Mouse (Mus musculus): ENCODE results near the gene Armc8. TPM values are rescaled to one million over a fixed set of nuclear protein-coding genes. Genes with fewer than 3 reads are reported as not detected.

Armc8 gene
- total and polyA plus RNA-seq, 2 experiments from 2014 or later, result 18.5 to 22.5 TPM

DNA sequence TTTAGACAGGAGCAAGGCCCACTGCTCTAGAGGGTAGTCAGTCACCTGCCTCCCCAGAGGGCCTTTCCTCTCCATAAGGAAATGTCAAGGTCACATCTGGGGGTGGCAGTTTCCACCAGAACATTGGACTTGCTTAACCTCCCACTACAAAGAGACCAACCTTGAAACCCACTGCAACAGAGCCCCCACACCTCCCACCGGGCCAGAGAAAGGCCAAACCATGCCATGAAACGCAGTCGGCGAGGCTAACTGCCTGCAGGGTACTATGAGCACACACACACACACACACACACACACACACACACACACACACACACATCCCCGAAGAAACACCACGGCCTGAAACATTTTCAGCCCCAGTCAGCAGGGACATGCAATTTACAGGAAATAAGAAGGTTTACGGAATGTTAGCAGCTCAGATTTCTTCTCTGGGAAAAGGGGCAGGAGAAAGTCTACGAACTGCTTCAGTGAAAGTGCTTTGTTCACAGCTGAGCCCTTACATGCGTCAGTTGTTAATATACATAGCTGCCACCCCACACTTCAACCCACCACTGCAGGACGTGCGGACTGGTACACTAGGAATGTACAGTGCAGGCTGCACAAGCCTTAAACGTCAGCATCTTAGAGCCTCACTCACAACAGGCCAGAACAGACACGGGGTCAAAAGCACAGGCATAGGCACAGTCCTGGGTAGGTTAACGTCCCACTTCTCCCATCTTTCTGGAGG is 133.6 kb downstream of the Armc8 start:
- H3K4me2 ChIP-seq (ENCODE audit: low read depth, low read length), result peak overlapping the region; percentile 94
- DNase-seq (ENCODE audit: low spot score) (peak; percentile 33), ATAC-seq (ENCODE audit: insufficient read depth, low read depth) (peak; percentile 42)
- peak overlapping the region; percentile 86 for H3K27ac ChIP-seq (ENCODE audit: low read depth)
- H3K27me3 ChIP-seq (ENCODE audit: control insufficient read depth, insufficient read depth, low read length), result peaks cover 11% of the 10 kb centered on the region; the same call in 1 of the 2 replicates
- H3K36me3 ChIP-seq (replicated peaks; ENCODE audit: control insufficient read depth, insufficient read depth, low read length), result no peaks in the 10 kb centered on the region
- no peaks in the 10 kb centered on the region for H3K9me3 ChIP-seq (replicated peaks; ENCODE audit: control insufficient read depth, low read length)
- H3K4me1 ChIP-seq (ENCODE audit: control insufficient read depth, insufficient read depth), result peaks cover 5% of the 10 kb centered on the region; the same call in 1 of the 2 replicates
- no peak overlapping the region for H3K9ac ChIP-seq (replicated peaks; ENCODE audit: low read depth, low read length)
- 48% methylated on average over 14 of the region's 14 CpGs for WGBS
- peak overlapping the region; percentile 71 for H3K4me3 ChIP-seq (ENCODE audit: low read depth, low read length)
- TF ChIP-seq EP300 (IDR thresholded peaks at IDR 0.05; ENCODE audit: low read depth) (no peak), CTCF (IDR thresholded peaks at IDR 0.05; ENCODE audit: low read depth) (no peak)

- no peak for DNase-seq (ENCODE audit: low spot score)
- no peak for TF ChIP-seq CTCF (IDR thresholded peaks at IDR 0.05; ENCODE audit: low read depth)
- no peak for TF ChIP-seq EP300 (IDR thresholded peaks at IDR 0.05; ENCODE audit: low read depth)
- Histone ChIP-seq H3K4me1 (ENCODE audit: control insufficient read depth, insufficient read depth) (peaks cover 4% of the 10 kb centered on the region), H3K9ac (replicated peaks; ENCODE audit: low read depth, low read length) (no peak overlapping the region), H3K9me3 (replicated peaks; ENCODE audit: control insufficient read depth, low read length) (no peaks in the 10 kb centered on the region), H3K27me3 (ENCODE audit: control insufficient read depth, insufficient read depth, low read length) (0 out of 2 replicates have a peak, but pooled peaks cover under 1% of the 10 kb centered on the region), H3K36me3 (replicated peaks; ENCODE audit: control insufficient read depth, insufficient read depth, low read length) (no peaks in the 10 kb centered on the region), H3K27ac (ENCODE audit: low read depth) (no peak overlapping the region), H3K4me2 (ENCODE audit: low read depth, low read length) (no peak overlapping the region), H3K4me3 (ENCODE audit: low read depth, low read length) (no peak overlapping the region)
- 78% methylated on average over 4 of the region's 4 CpGs for WGBS
- ATAC-seq (ENCODE audit: insufficient read depth, low read depth), result no peak
Observed at GRCm38 (mm10) chr9:99432478-99432877, 136.2 kb downstream of the Armc8 start.

DNA sequence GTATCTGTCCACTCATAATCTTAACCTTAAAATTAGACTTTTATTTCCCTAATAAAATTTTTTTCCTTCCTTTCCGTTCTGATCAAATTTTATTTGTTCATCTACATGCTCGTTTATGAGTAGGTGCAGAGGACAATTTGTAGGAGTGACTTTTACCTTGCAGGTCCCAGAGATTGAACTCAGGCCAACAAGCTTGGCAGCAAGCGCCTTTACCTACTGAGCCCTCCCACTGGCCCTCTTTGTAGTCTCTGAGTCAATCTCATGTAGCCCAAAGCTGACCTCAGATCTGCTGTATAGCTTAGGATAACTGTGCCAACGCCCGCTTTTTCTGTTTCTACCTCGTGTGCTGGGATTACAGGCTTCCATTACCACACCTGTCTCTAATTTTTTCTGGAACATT is 136.7 kb downstream of the Armc8 start:
- DNase-seq (ENCODE audit: low spot score) (no peak), ATAC-seq (ENCODE audit: insufficient read depth, low read depth) (no peak)
- Histone ChIP-seq H3K27me3 (ENCODE audit: control insufficient read depth, insufficient read depth, low read length) (no peaks in the 10 kb centered on the region), H3K4me1 (ENCODE audit: control insufficient read depth, insufficient read depth) (no peaks in the 10 kb centered on the region; the same call in 1 of the 2 replicates), H3K27ac (ENCODE audit: low read depth) (no peak overlapping the region), H3K4me2 (ENCODE audit: low read depth, low read length) (no peak overlapping the region), H3K9ac (replicated peaks; ENCODE audit: low read depth, low read length) (no peak overlapping the region), H3K4me3 (ENCODE audit: low read depth, low read length) (no peak overlapping the region), H3K9me3 (replicated peaks; ENCODE audit: control insufficient read depth, low read length) (no peaks in the 10 kb centered on the region), H3K36me3 (replicated peaks; ENCODE audit: control insufficient read depth, insufficient read depth, low read length) (no peaks in the 10 kb centered on the region)
- TF ChIP-seq CTCF (IDR thresholded peaks at IDR 0.05; ENCODE audit: low read depth) (no peak), EP300 (IDR thresholded peaks at IDR 0.05; ENCODE audit: low read depth) (no peak)
- WGBS, result 84% methylated on average over 6 of the region's 6 CpGs

GRCm38 (mm10) chr9:99431346-99431745 is 137.4 kb downstream of the Armc8 start:
- TF ChIP-seq CTCF (IDR thresholded peaks at IDR 0.05; ENCODE audit: low read depth) (no peak), EP300 (IDR thresholded peaks at IDR 0.05; ENCODE audit: low read depth) (no peak)
- H3K9me3 ChIP-seq (replicated peaks; ENCODE audit: control insufficient read depth, low read length), result no peaks in the 10 kb centered on the region
- no peaks in the 10 kb centered on the region for H3K27me3 ChIP-seq (ENCODE audit: control insufficient read depth, insufficient read depth, low read length)
- no peaks in the 10 kb centered on the region; the same call in 1 of the 2 replicates for H3K4me1 ChIP-seq (ENCODE audit: control insufficient read depth, insufficient read depth)
- 86% methylated on average over 8 of the region's 8 CpGs for WGBS
- no peaks in the 10 kb centered on the region for H3K36me3 ChIP-seq (replicated peaks; ENCODE audit: control insufficient read depth, insufficient read depth, low read length)
- no peak overlapping the region for H3K9ac ChIP-seq (replicated peaks; ENCODE audit: low read depth, low read length)
- ATAC-seq (ENCODE audit: insufficient read depth, low read depth) (no peak), DNase-seq (ENCODE audit: low spot score) (no peak)
- H3K4me3 ChIP-seq (ENCODE audit: low read depth, low read length), result no peak overlapping the region
- H3K4me2 ChIP-seq (ENCODE audit: low read depth, low read length), result no peak overlapping the region
- H3K27ac ChIP-seq (ENCODE audit: low read depth), result no peak overlapping the region

DNA sequence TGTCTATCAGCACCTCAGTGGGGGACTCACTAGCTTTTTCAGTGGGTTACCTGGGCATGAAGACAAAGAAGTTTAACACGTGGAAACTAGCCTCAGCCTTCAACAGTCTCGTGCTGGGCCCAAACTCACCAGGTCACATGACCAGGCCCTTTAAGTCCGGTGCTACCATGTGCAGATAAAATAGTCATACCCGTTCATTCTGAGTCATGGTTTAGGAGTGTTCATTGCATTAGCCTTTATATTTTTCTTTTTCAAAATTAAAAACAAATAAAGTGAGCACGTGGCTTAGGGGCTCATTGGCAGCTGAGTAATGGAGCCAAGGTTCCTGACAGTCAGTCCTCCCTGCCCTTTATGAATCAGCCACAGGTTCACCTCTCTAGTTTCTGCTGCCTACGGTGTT is 137.9 kb downstream of the Armc8 start:
- Histone ChIP-seq H3K4me3 (ENCODE audit: low read depth, low read length) (no peak overlapping the region), H3K4me1 (ENCODE audit: control insufficient read depth, insufficient read depth) (no peaks in the 10 kb centered on the region; the same call in 1 of the 2 replicates), H3K36me3 (replicated peaks; ENCODE audit: control insufficient read depth, insufficient read depth, low read length) (no peaks in the 10 kb centered on the region), H3K27ac (ENCODE audit: low read depth) (no peak overlapping the region), H3K27me3 (ENCODE audit: control insufficient read depth, insufficient read depth, low read length) (no peaks in the 10 kb centered on the region), H3K4me2 (ENCODE audit: low read depth, low read length) (no peak overlapping the region), H3K9me3 (replicated peaks; ENCODE audit: control insufficient read depth, low read length) (no peaks in the 10 kb centered on the region), H3K9ac (replicated peaks; ENCODE audit: low read depth, low read length) (no peak overlapping the region)
- whole genome bisulfite sequencing, result 66% methylated on average over 6 of the region's 6 CpGs
- TF ChIP-seq CTCF (IDR thresholded peaks at IDR 0.05; ENCODE audit: low read depth), result no peak
- no peak for ATAC-seq (ENCODE audit: insufficient read depth, low read depth)
- DNase-seq (ENCODE audit: low spot score), result no peak

DNA sequence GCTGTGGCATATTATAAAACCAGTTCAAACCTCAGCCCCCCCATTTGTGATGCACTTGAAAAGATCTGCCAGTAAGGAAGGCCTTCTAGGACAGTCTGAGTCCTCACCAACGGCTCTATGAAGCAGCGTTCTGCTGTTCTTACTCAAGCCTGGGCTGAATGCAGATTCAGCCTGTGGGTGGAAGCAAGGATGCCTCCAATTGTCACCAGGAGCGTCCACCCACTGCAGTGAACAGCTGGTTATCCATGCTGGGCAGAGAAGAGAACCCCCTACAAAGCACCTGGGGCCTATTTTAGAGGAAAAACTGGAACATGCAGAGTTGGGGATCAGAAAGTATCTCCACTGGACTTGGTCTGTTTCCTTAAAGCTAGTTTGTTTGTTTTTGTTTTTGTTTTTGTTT is 138.9 kb downstream of the Armc8 start:
- no peak for TF ChIP-seq EP300 (IDR thresholded peaks at IDR 0.05; ENCODE audit: low read depth)
- no peak for TF ChIP-seq CTCF (IDR thresholded peaks at IDR 0.05; ENCODE audit: low read depth)
- 82% methylated on average over 3 of the region's 3 CpGs for WGBS
- Histone ChIP-seq H3K27me3 (ENCODE audit: control insufficient read depth, insufficient read depth, low read length) (no peaks in the 10 kb centered on the region), H3K9me3 (replicated peaks; ENCODE audit: control insufficient read depth, low read length) (no peaks in the 10 kb centered on the region), H3K9ac (replicated peaks; ENCODE audit: low read depth, low read length) (no peak overlapping the region), H3K36me3 (replicated peaks; ENCODE audit: control insufficient read depth, insufficient read depth, low read length) (no peaks in the 10 kb centered on the region), H3K4me3 (ENCODE audit: low read depth, low read length) (no peak overlapping the region), H3K27ac (ENCODE audit: low read depth) (no peak overlapping the region), H3K4me1 (ENCODE audit: control insufficient read depth, insufficient read depth) (no peaks in the 10 kb centered on the region; the same call in 1 of the 2 replicates), H3K4me2 (ENCODE audit: low read depth, low read length) (no peak overlapping the region)
- DNase-seq (ENCODE audit: low spot score) (no peak), ATAC-seq (ENCODE audit: insufficient read depth, low read depth) (no peak)

Data from heart, postnatal 0 days (tissue).